Mouse (Mus musculus) 416B (cell line): ENCODE results near the gene Tecpr2.
A peak's percentile ranks its signal among the peaks of the same experiment; 100 is the strongest.

ENCODE experiments used
- DNase-seq: peaks from one replicate; pipeline ENCODE4 v3.0.0; 2011; ENCODE audit warnings: low read depth

The Tecpr2 gene

DNA sequence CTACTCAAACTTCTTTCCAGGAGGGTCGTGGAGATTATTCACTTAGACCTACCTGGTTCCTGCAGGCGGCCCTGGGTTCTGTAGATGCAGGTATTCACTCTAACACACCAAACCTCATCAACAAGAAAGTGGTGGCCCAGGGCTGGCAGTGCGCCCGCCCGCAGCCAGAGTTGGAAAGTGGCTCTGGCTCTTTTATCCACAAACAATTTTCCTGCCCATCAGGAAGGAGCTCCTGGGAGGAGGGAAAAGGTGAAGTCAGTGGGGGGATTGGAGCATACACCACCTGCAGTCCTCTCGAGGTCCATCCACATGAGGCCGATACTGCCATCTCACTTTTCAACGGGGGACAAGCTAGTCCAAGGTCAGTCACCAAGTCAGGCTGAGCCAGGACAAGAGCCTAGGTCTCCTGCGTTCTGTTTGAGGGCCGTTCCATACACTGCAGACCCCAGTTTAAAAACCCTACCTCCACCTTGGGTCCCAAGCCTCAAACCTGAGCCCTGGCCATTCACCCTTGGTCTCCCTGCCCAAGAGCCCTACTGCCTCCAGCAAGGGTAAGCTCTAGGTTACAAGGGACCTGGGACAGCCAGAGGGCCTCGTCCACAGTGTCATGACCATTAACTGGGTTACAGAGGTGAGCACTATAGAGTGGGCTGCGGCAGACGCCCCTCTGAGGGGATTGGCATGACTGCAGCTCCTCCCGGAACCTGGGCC is 89.0 kb downstream of the Tecpr2 start:
- peak; percentile 31 for DNase-seq

DNA sequence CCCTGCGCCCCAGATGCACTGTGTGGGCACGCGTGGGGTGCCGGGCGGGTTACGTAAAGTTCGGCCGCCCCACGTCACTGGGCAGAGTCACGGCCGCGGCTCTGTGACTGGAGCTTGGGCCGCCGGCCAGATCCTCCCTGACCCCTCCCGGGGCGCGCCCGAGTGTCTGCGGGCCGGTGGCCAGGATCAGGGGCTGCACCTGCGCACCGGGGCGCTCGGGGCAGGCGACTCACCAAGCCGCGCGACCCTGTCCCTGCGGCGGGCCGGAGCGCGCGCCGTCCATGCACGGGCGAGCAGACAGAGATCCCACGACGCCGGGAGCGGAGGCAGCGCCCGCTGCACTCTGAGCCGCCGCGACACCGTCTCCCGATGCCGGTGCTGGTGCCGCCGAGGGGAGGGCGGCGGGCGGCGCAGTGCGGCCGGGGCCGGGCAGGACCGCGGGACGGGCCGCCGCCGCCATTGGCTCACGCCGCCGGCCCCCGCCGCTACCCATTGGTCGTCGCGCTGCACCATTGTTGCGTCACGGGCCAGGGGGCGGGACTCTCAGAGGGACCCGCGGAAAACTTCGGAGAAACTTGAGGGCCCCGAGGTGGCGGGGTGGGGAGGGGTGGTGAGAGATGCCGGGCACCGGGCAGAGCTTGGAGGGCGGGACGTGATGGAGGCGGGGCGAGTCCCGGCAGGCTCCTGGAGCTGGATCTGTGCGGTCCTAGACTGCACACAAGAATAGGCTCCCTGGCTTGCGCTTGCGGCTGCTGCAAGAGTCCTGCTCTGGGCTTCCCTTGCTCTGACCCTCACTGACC is 89.7 kb downstream of the Tecpr2 start, which contains the start of gene Ankrd9:
Gene Ankrd9, minus strand, starts transcription at position 434 of the 800 bp plus-strand sequence.
- DNase-seq = peak; percentile 95

DNA sequence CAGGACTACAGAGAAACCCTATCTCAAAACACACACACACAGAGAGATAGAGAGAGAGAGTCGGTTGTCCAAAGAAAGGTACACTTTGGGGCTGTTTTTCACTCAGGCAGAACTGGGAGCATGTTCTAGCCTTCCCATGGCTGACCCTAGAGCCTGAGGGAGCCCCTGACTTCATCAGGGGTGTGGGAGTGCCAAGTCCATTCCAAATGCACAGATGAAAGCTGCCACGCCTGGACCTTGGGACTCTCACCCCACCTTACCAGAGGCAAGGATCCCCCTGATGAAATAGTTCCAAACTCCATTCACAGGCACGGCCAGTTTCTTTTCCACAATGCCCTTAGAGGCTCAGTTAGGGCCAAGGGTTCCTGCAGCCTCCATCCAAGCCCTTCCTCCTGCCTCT is 90.7 kb downstream of the Tecpr2 start:
- DNase-seq = no peak

DNA sequence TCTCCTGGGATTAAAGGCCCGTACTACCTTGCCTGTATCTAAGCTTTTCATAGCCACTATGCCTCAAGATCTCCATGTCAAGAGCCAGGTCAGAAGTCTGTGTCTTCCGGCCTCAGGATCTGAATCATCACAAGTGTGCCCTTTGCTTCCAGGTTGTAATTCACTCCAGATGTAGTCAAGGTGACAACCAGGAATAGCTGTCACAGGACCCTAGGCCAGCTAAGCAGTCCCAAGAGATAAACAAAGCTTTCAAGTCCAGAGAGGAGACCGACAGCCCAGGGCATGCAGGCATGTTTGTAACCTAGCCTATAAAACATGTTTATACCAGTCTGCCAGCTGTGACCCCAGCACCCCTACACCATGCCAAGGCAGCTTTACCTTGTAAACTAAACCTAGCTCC is 92.7 kb downstream of the Tecpr2 start:
- no peak for DNase-seq

DNA sequence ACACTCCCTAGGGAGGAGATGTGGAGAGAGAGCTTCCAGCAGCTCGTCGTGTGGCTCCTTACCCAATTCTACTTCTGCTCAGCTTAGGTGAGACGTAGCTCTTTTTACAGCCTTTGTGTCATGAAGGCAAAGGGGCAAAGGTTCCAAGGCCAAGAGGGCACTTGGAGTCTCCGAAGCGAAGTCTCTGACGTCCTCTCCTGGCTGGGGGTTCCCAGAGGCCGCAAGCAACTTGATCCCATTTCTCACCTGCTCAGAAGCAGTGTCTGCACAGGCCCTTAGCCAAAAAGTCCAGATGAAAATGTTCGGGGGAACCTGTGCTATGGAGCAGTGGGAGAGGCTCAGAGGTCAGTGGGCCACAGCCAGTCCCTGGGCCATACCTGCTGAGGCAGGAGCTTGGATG is 94.0 kb downstream of the Tecpr2 start:
- DNase-seq = no peak

DNA sequence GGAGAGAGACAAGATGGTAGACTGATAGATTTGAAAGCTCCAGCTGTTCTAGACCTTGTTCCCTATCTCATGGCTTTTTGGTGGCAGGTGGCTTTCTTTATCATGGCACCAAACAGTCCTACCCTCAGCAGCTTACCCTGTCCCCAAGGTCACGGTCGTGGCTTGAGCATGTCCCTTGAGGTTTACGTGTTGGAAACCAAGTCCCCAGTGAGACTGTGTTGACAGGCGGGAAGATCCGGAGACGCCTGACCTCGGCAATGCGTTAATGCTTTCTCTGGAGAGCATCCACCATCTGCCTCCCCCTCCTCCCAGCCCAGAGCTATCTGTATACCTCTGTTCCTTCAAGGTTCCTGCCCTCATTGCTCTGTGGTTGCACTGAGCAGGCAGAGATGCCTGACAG is 94.7 kb downstream of the Tecpr2 start:
- DNase-seq = peak; percentile 46

DNA sequence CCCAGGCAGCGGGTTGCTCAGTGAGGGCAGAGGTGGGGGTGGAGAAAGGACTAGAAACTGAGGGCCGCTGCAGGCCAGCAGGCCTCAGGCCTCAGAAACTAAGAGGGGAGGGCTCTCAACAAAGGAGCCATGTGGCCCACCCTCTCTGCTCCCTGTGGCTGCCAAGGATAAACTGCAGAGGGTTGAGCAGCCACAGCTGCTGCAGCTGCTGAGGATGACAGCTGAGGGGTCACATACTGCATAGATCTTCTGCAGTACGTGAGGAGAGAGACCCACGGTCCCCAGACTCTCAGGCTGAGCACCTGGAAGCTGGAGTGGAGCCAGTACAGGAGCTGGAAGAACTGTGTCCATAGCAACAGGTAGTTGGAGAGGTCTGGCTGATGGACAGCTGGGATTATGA is 95.5 kb downstream of the Tecpr2 start:
- no peak for DNase-seq

DNA sequence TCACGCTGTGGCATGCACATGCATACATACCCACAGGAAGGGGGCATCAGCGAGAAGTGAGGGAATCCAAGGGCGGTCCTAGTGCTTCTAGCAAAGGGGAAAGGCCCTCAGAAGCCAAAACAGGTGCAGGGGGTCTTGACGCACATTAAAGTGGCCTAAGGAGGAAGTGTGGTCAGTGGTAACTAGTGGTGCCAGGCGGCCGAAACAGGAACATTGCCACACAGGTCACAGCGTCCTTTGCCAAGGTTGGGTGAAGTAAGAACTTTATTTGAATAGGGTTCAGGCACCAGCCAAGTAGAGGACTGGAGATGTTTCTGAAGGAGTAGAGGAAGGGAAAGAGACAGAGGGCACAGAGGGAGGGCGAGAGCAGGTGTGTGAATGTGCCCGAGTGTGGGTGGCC is 96.1 kb downstream of the Tecpr2 start:
- DNase-seq = peak; percentile 70

DNA sequence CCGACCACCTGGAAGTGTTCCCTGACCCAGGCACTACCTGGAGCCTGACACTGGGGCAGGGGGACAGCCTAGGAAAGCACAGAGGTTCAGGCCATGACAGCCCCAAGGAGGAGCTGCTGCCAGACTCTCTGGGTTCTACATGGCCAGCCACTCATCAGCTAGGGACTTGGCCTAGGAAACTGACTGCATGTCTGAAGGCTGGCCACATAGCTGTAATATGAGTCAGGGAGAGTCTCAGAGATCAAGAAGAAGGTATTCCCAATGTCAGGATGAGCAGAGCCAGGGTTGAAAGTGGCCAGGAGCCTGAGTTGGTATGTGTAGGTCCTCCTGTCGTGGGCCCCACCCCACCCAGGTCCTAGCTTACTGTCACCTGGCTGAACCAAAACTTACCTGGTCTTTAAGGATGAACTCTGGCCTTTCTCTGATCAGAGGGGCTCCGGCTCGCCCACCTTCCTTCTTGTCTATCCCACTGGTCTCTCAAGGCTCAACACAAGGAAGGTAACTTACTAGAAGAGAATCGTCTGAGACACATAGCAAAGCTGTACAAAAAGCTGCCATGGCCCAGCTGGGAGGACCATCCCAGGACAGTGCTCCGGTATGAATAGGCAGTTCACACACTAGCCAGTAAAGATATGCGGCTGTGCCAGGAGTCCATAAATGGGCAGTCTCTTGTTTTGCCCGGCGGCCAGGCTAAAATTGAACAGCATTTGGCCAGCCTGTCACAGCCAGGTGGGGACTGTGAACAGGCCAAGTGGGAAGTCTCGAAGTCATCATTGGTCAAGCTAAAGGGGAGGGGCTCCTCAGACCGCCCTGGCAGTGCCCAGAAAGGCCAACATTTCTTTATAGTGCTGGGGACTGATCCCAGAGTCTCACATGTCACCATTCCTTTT is 97.7 kb downstream of the Tecpr2 start:
- DNase-seq = no peak

DNA sequence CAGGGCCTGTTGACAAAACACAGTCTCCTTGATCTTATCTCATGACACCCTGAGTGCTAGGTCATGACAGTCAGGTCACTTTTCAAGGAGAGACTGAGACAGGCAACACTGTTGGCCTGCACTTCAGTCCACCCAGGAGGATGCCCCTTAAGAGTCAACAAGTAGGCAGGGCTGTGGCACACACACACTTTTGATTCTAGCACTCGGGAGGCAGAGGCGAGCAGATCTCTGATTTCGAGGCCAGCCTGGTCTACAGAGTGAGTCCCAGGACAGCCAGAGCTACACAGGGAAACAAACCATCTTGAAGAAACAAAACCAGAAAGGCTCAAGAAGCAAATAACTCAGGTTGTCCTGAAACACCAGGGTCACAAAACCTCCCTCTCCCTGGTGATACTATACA is 100.3 kb downstream of the Tecpr2 start:
- DNase-seq = no peak

DNA sequence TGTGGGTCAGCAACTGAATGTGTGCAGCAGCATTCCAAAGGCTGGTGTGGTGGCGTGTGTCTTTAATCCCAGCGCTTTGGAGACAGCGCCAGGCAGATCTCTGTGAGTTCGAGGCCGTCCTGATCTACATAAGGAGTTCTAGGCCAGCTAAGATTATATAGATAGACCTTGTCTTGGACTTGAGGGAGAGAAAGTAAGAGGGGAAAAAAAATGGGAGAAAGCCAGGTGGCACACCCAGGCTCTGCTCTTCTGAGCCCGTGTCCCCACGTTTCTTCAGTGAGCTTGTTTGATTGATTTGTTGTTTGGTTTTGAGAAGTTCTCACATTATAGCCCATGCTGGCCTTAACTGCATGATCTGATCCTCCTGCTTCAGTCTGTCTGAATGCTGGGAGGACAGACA is 101.4 kb downstream of the Tecpr2 start:
- no peak for DNase-seq

DNA sequence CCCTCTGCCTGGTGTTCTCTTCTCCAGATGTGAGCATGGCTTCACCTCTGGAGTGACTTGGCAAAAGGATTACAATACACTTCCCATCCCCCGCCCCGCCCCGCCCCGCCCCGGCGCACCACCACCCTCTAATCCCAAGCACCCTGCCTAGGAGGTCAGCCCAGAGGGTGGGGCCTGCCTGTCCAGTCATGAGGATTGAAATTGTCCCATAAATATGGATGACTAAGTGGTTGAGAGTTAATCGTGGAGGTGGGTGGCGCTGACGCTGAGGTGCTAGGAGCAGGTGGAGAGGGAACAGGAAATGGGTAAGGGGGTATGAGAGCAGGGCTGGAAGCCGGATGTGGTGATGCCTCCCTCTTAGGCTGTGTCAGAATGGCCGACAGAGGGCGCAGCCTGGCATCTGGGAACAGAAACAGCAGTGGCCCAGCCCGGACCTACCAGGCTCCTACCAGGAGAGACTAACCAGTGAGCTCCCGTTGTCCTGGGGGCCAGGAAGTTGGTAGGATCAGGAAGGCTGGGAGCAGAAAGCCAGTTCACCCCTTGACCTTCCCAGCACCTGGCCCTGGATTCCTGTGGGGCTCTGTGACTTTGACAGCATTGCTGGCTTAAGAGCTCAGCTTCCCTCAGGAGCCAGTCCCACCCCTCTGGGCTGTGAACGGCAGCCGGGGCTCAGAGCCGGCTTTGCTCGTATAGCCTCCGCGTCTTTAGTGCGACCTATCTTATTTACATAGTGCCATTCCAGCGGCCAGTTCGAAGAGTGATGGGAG is 102.5 kb downstream of the Tecpr2 start:
- DNase-seq = peak; percentile 95

DNA sequence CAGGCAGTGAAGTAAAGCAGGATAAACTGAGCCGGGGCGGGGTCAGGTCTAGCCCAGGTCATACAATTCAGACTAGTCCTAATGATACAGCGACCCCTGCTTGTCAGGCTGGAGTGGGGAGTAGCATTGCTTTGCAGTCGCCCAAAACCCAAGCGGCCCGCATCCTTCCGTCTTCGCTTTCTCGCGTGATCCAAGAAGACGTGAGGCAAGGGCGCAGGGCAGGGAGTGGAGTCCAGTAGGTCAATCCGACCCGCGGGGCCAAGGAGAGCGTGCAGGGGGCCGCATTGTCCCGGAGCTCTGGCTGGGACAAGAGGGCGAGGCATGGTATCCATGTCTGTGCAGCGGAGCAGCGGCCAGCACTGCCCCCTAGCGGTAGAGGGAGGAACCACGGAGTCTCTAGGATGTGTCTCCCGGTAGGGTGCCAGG is 103.1 kb downstream of the Tecpr2 start:
- DNase-seq = peak; percentile 97

DNA sequence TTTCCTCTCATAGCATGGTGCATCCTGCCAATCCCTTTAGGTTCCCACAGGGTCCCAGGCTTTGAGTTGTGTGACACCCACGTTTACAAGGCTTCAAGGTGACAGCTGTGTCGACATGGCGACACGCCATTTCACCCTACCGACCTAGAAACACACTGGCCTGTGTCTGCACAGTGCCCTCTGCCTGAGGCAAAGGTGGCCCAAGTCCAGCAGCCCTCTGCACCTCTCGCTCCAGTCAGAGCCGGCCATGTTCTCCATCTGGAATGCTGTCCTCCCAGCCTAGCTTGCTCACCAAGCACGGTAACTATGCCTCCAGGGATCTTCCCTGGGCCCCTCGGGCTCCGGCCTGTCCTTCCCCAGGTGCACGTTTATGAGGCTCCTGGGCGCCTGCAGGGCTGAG is 103.7 kb downstream of the Tecpr2 start:
- DNase-seq = no peak

DNA sequence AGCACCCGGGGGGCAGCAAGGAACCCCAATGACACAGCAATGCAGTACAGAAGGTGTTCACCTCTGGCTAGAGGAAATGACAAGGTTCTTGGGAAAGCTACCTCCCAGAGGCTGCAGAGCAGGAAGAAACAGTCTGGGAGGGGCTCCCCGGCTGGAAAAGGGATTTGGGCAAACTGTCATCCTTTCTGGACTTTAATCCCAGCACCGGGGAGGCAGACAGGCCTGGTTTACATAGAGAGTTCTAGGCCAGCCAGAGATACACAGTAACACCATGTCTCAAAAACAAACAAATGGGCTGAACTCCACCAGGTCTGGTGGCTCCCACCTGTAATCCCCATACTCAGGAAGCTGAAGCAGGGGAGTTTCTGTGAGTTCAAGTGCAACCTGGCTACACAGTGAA is 104.2 kb downstream of the Tecpr2 start:
- DNase-seq = no peak

DNA sequence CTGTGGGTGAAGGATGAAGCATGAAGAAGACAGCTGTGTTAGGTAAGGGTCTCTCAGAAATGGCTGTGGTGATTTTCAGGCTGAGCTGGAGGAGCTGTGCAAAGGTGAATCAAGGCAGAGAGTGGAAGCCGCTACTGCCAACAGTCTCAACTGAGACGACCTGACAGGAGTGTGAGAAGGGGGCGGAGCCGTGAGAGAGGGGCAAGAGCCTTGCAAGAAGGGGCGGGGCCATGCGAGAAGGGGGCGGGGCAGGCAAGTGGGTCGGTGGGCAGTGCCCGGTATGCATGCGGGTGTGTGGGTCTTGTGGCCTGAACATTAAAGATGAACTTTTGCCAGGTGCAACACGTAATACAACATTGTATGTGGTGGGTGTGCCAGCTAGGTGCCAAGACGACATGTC is 105.6 kb downstream of the Tecpr2 start:
- no peak for DNase-seq

DNA sequence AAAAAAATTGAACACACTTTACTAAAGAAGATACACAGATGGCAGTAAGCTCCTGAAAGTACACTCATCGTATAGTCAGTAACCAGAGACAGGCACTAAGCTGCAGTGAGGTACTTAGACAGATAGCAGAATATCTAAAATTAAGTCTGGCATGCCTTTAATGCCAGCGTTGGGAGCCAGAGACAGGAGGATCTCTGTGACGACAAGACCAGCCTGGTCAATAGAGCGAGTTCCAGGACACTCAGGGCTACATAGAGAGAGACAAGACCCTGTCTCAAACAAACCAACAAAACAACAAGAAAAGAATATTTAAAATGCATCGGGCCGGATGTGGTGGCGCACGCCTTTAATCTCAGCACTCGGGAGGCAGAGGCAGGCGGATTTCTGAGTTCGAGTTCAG is 109.0 kb downstream of the Tecpr2 start:
- DNase-seq = no peak

DNA sequence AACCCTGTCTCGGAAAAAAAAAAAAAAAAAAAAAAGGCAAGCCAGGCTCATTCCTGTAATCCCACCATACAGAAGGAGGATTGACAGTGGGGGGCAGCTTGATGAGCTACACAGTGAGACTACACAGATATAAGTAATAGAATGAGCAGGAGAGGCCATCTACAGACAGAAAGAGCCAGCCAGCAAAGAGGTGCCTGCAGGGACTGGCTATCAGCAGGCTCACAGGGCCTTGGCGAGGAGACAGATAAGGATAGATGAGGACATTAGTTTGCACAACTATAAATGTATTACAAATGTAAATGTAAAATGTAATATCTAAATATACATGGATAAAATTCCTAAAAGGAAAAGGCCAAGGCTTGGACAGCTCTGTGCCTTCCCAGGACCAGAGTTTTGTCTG is 110.8 kb downstream of the Tecpr2 start:
- no peak for DNase-seq

DNA sequence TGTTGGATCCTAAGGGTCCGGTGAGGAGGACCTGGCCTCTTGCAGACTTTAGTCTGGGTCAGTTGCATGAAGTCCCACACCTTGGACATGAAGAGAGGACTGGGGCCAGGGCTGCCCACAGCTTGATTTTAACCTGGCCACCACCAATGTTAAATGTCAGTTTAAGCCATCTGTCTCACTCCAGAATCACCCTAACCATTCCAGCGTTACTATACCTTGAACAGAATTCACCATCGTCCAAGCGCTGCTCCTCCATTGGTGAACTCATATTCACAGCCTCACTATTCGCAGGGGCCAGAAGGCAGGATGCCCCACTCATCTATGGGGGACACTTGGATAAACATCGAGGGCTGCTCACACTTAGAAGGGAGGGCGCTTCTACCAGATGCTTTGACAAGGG is 111.9 kb downstream of the Tecpr2 start:
- DNase-seq = no peak

DNA sequence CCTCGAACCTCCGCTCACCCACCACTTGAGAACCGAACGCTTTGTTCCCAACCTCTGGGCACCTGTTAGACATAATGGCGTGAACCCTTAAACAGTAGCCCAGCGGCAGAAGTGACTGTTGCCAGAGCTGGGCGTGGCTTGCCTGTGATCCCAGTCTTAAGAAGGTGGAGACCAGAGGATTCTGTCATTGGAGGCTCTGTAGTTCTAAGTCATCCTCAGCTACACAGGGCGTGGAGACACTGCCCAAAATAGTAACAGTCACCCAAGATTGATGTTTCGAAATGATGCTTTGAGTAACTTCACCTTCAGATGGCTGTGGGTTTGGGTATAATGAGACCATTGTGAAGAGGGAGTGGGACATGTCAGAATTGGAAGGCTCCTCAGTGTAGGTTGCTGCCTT is 115.1 kb downstream of the Tecpr2 start:
- DNase-seq = peak; percentile 67

DNA sequence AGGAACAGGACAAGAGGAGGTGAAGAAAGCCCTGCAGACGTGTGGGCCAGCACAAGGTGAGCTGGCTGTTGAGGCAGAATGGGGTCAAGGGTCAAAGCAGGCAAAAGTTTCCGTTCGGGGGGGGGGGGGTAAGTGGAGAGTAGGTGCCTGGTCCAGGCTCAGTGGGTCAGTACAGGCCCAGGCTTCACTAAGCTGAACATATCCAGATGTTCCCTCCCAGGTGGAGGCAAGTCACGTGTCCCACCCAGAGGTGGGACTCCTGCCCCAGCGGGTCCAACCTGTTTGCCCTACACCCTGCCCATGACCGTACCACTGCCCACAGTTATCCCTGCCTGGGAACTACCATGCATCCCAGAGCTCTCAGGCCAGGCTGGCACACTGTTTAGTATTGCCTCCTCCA is 116.7 kb downstream of the Tecpr2 start:
- DNase-seq = no peak

DNA sequence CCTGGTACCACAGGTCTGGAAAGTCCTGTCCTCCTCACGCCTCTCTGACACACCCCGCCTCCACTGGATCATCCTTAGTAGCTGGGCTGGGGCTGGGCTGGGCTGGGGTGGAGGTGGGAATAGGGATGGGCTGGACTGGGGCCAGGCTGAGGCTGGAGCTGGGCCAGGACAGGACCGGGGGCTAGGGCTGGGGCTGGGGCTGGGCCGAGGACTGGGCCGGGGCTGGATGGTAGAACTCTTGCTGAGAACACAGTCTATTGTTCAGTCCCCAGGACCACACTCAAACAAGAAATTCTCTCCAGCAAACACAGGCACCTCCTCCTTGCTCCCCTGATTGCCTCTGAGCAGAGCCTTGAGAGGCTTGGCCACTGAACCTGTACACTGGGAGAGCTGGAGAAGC is 117.3 kb downstream of the Tecpr2 start:
- no peak for DNase-seq
